Mouse (Mus musculus) midbrain, embryonic 16.5 days (tissue): ENCODE data around the gene Boc. TPM values are rescaled to one million over a fixed set of nuclear protein-coding genes. Genes with fewer than 3 reads are reported as not detected.

ENCODE experiments used
- ATAC-seq: fragments of 200-750 bp; cut with Nextera tagmentation; 2 replicates; pipeline ENCODE4 v1.8.0; 2017; ENCODE audit warnings: moderate TSS enrichment
- H3K27ac ChIP-seq: fragments of 300-500 bp; sonication (generic); 2 replicates; pipeline ENCODE4 v1.5.1; 2014; ENCODE audit warnings: mild to moderate bottlenecking, low read length, mixed read lengths
- H3K27me3 ChIP-seq: fragments of 300-500 bp; sonication (generic); 2 replicates; pipeline ENCODE4 v1.6.1; 2014; ENCODE audit warnings: low read depth, low read length, mixed read lengths; ENCODE audit not compliant: control insufficient read depth, insufficient read depth
- H3K36me3 ChIP-seq: fragments of 300-500 bp; sonication (generic); 2 replicates; pipeline ENCODE4 v1.6.1; 2014; ENCODE audit warnings: mild to moderate bottlenecking, low read length, moderate library complexity, mixed read lengths; ENCODE audit not compliant: control insufficient read depth, insufficient read depth
- H3K4me1 ChIP-seq: fragments of 300-500 bp; sonication (generic); 2 replicates; pipeline ENCODE4 v1.6.1; 2014; ENCODE audit warnings: mild to moderate bottlenecking, low read length, mixed read lengths; ENCODE audit not compliant: control insufficient read depth, insufficient read depth
- H3K4me2 ChIP-seq: fragments of 300-500 bp; sonication (generic); 2 replicates; pipeline ENCODE4 v1.6.1; 2014; ENCODE audit warnings: mild to moderate bottlenecking, low read length, mixed read lengths
- H3K4me3 ChIP-seq: fragments of 300-500 bp; sonication (generic); 2 replicates; pipeline ENCODE4 v1.5.1; 2014; ENCODE audit warnings: low read depth, mild to moderate bottlenecking, low read length, moderate library complexity, mixed read lengths
- H3K9ac ChIP-seq: fragments of 300-500 bp; sonication (generic); 2 replicates; pipeline ENCODE4 v1.6.1; 2014; ENCODE audit warnings: low read depth, low read length, mixed read lengths
- H3K9me3 ChIP-seq: fragments of 300-500 bp; sonication (generic); replicated peaks from 2 replicates; pipeline ENCODE4 v1.6.1; 2014; ENCODE audit warnings: mild to moderate bottlenecking, low read length, mixed read lengths; ENCODE audit not compliant: control insufficient read depth, poor library complexity, severe bottlenecking
- WGBS: fragments of 180-500 bp; shearing (Covaris S2); extraction: QIAGEN DNeasy Blood & Tissue Kit; methylation state at CpG from one replicate; pipeline ENCODE4 v1.1.7; 2014; 5-methylcytosine and 5-hydroxymethylcytosine counted together
- polyA plus RNA-seq: library from polyadenylated mRNA; unstranded; fragments of >200 nt; fragmentation: Nextera tagmentation; extraction: Ambion mirVana; gene quantifications from 2 replicates; pipeline ENCODE4 v1.2.1, GENCODE M21; 2015

The Boc gene
- polyA plus RNA-seq, 1 experiment from 2014 or later: 10.5 TPM

DNA sequence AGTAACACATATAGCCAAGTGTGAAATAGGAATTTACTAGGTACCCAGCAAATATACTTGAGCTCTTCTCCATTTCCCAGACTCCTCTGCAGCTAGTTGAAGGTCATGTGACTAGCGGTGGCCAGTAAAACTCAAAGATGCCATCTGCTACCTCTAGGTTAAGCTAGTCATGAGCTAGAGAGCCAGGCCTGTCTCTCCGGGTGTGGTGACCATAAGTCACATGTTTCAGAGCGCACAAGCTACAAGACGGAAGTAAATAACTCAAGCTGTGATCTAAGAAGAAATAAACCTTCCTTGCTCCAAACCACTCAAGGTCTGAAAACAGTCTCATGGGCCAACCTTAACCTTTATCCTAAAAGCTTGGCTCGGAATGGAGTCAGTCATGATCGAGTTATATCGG, 29.7 kb downstream of the Boc start:
- Histone ChIP-seq H3K9me3 (no peaks in the 10 kb centered on the region), H3K36me3 (no peaks in the 10 kb centered on the region), H3K4me1 (peaks cover 45% of the 10 kb centered on the region), H3K27me3 (no peaks in the 10 kb centered on the region), H3K9ac (no peak overlapping the region), H3K4me3 (no peak overlapping the region), H3K27ac (0 out of 2 replicates have a peak overlapping the region, but pooled peaks have one; percentile 26), H3K4me2 (no peak overlapping the region)
- no peak for ATAC-seq
- 77% methylated on average over 7 of the region's 7 CpGs for WGBS

GRCm38 (mm10) chr16:44527218-44527905, 31.3 kb downstream of the Boc start:
- no peaks in the 10 kb centered on the region for H3K9me3 ChIP-seq
- H3K9ac ChIP-seq: 0 out of 2 replicates have a peak overlapping the region, but pooled peaks have one; percentile 11
- no peak for ATAC-seq
- peaks cover 33% of the 10 kb centered on the region for H3K4me1 ChIP-seq
- H3K4me2 ChIP-seq: no peak overlapping the region
- no peaks in the 10 kb centered on the region for H3K36me3 ChIP-seq
- H3K27me3 ChIP-seq: no peaks in the 10 kb centered on the region
- no peak overlapping the region; the same call in 1 of the 2 replicates for H3K27ac ChIP-seq
- 32% methylated on average over 11 of the region's 11 CpGs for WGBS
- H3K4me3 ChIP-seq: no peak overlapping the region

DNA sequence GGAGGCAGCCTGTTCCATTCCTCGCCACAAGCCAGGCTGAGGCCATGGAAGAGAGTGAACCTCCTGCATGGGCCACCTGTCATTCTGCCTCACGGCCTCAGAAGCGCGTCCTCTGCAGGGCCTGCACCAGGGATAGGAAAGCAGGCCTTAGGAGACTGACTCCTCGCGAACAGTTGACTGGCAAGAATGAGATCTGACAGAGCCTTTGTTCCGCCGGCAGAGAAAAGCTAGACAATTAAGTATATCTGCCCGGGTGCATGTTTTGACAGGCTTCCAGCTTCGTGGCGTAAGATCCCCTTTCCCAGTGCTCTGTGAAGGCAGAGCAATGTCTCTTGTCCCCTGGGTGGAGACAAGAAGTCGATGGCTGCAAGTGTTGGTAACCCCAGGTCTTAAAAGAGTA, 32.0 kb downstream of the Boc start:
- H3K27ac ChIP-seq: peak overlapping the region; percentile 65
- peaks cover 32% of the 10 kb centered on the region for H3K4me1 ChIP-seq
- H3K36me3 ChIP-seq: no peaks in the 10 kb centered on the region
- H3K9ac ChIP-seq: peak overlapping the region; percentile 53
- H3K4me2 ChIP-seq: peak overlapping the region; percentile 27
- WGBS: 3% methylated on average over 12 of the region's 12 CpGs
- no peak overlapping the region for H3K4me3 ChIP-seq
- no peak for ATAC-seq
- no peaks in the 10 kb centered on the region for H3K9me3 ChIP-seq
- no peaks in the 10 kb centered on the region for H3K27me3 ChIP-seq

GRCm38 (mm10) chr16:44526044-44526443, 32.7 kb downstream of the Boc start:
- ATAC-seq: no peak
- H3K27me3 ChIP-seq: no peaks in the 10 kb centered on the region
- H3K36me3 ChIP-seq: no peaks in the 10 kb centered on the region
- WGBS: 79% methylated on average over 1 of the region's 1 CpGs
- H3K9me3 ChIP-seq: no peaks in the 10 kb centered on the region
- H3K27ac ChIP-seq: no peak overlapping the region
- no peak overlapping the region for H3K4me2 ChIP-seq
- peaks cover 27% of the 10 kb centered on the region for H3K4me1 ChIP-seq
- H3K4me3 ChIP-seq: no peak overlapping the region
- no peak overlapping the region for H3K9ac ChIP-seq

GRCm38 (mm10) chr16:44523595-44523994, 35.1 kb downstream of the Boc start:
- Histone ChIP-seq H3K9ac (no peak overlapping the region), H3K4me3 (no peak overlapping the region), H3K4me1 (peaks cover 8% of the 10 kb centered on the region), H3K27me3 (no peaks in the 10 kb centered on the region), H3K27ac (no peak overlapping the region), H3K9me3 (no peaks in the 10 kb centered on the region), H3K36me3 (no peaks in the 10 kb centered on the region), H3K4me2 (no peak overlapping the region)
- ATAC-seq: no peak
- 66% methylated on average over 7 of the region's 7 CpGs for WGBS

GRCm38 (mm10) chr16:44516498-44516897, 42.2 kb downstream of the Boc start:
- ATAC-seq: 0 out of 2 replicates have a peak, but pooled peaks have one; percentile 44
- peaks cover 9% of the 10 kb centered on the region for H3K4me1 ChIP-seq
- H3K9me3 ChIP-seq: no peaks in the 10 kb centered on the region
- no peak overlapping the region for H3K27ac ChIP-seq
- no peak overlapping the region for H3K4me3 ChIP-seq
- H3K4me2 ChIP-seq: no peak overlapping the region
- H3K27me3 ChIP-seq: no peaks in the 10 kb centered on the region
- no peaks in the 10 kb centered on the region for H3K36me3 ChIP-seq
- 71% methylated on average over 6 of the region's 6 CpGs for WGBS
- no peak overlapping the region for H3K9ac ChIP-seq

GRCm38 (mm10) chr16:44510521-44511213, 48.0 kb downstream of the Boc start:
- no peaks in the 10 kb centered on the region for H3K36me3 ChIP-seq
- H3K9ac ChIP-seq: no peak overlapping the region
- H3K4me1 ChIP-seq: 0 out of 2 replicates have a peak, but pooled peaks cover 2% of the 10 kb centered on the region
- no peaks in the 10 kb centered on the region for H3K27me3 ChIP-seq
- 68% methylated on average over 13 of the region's 13 CpGs for WGBS
- ATAC-seq: no peak
- H3K27ac ChIP-seq: 0 out of 2 replicates have a peak overlapping the region, but pooled peaks have one; percentile 5
- H3K9me3 ChIP-seq: no peaks in the 10 kb centered on the region
- no peak overlapping the region for H3K4me3 ChIP-seq
- no peak overlapping the region for H3K4me2 ChIP-seq

DNA sequence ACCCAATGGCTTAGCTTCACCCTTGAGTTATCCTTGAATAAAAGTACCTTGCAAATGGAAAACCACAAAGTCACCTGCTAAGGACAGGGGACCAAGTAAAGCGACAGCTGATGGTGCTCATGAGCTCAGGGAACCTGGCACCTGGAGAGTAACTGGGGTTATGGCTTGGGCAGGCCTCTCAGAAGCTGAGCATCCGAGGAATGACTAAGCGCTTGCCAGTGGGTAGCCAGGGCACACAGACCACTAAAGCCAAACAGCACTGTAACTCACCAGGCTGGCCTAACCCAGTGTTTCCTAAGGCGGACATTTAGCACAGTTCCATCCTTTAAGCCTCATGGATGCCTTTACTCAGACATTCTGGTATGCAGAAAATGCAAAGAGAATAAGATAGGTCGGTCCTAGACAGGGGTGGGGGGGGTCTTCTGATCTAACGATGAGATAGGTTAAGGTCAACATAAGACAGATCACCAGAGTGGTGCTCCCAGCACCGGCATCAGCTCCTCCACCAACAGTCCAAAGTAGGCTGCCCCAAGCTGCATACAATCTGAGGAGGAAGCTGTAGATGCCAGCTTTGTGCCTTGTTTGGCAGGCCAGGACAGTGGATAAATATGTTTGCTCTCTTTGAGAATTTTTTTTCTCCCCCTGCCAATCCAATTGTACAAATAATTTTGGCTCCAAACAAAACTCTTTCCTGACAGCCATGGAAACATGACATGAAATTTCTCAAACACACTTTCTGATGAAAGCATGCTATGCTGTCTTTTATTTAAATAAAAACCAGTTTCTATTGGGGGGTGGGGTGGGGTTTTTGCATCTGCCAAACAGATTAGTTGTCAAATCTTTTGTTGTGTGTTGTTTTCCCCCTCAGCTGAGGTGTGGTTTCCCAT, 49.0 kb downstream of the Boc start:
- Histone ChIP-seq H3K36me3 (no peaks in the 10 kb centered on the region), H3K9ac (no peak overlapping the region), H3K4me2 (no peak overlapping the region), H3K4me1 (0 out of 2 replicates have a peak, but pooled peaks cover 2% of the 10 kb centered on the region), H3K27me3 (no peaks in the 10 kb centered on the region), H3K9me3 (no peaks in the 10 kb centered on the region), H3K4me3 (no peak overlapping the region), H3K27ac (no peak overlapping the region)
- 90% methylated on average over 7 of the region's 7 CpGs for WGBS
- no peak for ATAC-seq
